Mouse (Mus musculus) layer of hippocampus, adult 6 months (tissue): ENCODE results near the gene Phkg2. TPM values are rescaled to one million over a fixed set of nuclear protein-coding genes. Genes with fewer than 3 reads are reported as not detected.

ENCODE experiments used
- long read RNA-seq, 2 experiments: library from polyadenylated mRNA; unstranded; transcript quantifications; one replicate each; pipeline ENCODE4 v2.0.0; 2019 to 2020
- polyA plus RNA-seq: library from polyadenylated mRNA; unstranded; fragments of <200 nt; fragmentation: Nextera tagmentation; gene quantifications from 2 replicates; pipeline ENCODE4 v1.2.3, GENCODE M21; 2021

Gene Phkg2
- polyA plus RNA-seq: 17.9 and 19.5 TPM in 2 replicates
- long read RNA-seq, experiment 1, transcript Phkg2-201 (10 exons, 1,570 nt): major isoform, 19 of 30 reads
- long read RNA-seq, experiment 1, partial matches to known transcripts: 2 of 30 reads
- long read RNA-seq, experiment 1, other reads (novel, unspliced or antisense): 7 of 30 reads
- long read RNA-seq, experiment 2, transcript Phkg2-202 (9 exons, 1,840 nt): minor isoform, 5 of 102 reads
- long read RNA-seq, experiment 2, transcript Phkg2-201 (10 exons, 1,570 nt): major isoform, 66 of 102 reads
- long read RNA-seq, experiment 2, transcript Phkg2-208 (3 exons, 1,918 nt): minor isoform, 5 of 102 reads
- long read RNA-seq, experiment 2, partial matches to known transcripts: 5 of 102 reads
- long read RNA-seq, experiment 2, other reads (novel, unspliced or antisense): 20 of 102 reads

GRCm38 (mm10) chr7:127572895-127573471 lies at the start of gene Phkg2:
TSS of gene Phkg2 (plus strand) at chr7:127573340.

DNA sequence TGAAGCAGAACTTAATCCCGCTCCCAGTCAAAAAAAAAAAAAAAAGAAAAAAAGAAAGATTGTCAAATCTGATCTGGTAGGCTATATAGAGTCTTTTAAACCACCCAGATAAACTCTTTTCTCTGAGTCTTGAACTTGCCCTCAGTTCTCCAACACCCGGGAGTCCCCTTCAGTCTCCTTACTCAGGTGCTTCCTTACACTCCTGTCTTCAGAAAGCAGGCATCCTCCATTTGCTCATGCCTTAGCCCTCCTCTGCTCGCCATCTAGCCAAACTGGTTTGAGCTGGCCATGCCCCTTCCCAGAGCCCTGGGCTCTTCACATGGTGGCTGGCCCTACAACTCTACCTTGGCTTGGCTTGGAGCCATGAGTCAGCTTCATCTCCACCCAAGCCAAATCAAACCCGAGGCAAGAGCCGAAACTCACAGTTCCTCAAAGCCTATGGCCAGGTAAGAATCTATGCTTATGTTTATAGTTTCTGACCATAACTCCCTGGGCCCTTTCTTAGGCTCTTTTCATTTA lies 11.7 kb upstream of the Phkg2 start, which contains the start of gene Tmem265:
Tmem265 (plus strand) TSS at position 51 of the 519 bp plus-strand sequence.

DNA sequence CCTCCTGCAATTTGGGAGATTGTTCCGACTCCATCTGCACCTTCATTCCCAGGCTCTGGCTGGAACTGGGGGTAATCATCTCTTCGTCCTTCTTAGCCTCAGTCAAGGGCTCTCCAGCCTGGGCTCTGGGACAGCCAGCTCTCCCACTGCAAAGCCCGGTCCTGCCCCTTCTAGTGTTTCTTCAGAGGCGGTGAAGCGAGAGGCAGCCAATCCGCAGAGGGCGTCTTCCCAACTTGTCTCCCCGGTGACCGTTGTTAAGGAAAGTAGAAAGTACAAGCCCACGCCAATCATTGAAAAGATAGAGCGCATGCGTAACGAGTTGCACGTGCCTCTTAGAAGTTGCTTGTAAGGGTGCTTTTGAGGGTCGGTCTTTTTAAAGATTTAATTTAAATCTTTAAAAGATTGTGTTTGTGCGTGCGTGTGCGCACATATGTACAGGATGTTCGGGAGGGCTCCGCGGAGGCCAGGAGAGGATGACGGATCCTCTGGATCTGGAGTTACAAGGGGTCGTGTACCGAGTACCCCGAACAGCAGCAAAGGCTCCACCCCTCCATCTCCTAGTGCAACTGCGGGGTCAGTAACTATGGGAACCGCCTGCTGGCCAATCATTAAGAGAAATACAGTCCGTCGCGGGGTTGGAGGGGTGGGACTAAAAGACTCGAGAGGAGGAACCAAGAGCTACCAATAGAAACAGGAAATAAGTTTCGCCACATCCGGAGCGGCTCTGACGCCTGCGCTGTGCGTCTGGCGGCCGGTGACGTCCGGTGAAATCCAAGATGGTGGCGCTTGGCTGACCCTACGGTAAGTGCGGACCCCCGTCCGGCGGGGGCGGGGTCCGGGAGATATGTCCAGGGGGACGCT lies 15.1 kb downstream of the Phkg2 start, which contains the start of the genes Ccdc189 and Rnf40:
Ccdc189 (minus strand) TSS at position 585 of the 861 bp plus-strand sequence.
Rnf40 (plus strand) TSS at position 757 of the 861 bp plus-strand sequence.

GRCm38 (mm10) chr7:127614891-127615843 lies 42.0 kb downstream of the Phkg2 start, which contains the start of gene Zfp629:
TSS of gene Zfp629 (minus strand) at chr7:127615797.

Other genes starting within 250 kb of the Phkg2 start
- 1.9 and 2.1 TPM in 2 replicates for gene Zfp768, start 227.8 kb upstream of the Phkg2 start, polyA plus RNA-seq
- gene Zfp747, start 197.3 kb upstream of the Phkg2 start, polyA plus RNA-seq: 3.3 and 3.5 TPM in 2 replicates
- 1.6 and 2.0 TPM in 2 replicates for gene 9130019O22Rik, start 186.2 kb upstream of the Phkg2 start, polyA plus RNA-seq
- 3.6 TPM in 2 replicates for gene E430018J23Rik, start 179.7 kb upstream of the Phkg2 start, polyA plus RNA-seq
- gene Zfp764, start 166.5 kb upstream of the Phkg2 start, polyA plus RNA-seq: 2.1 and 3.2 TPM in 2 replicates
- gene Zfp688, start 151.3 kb upstream of the Phkg2 start, polyA plus RNA-seq: 30.1 and 32.4 TPM in 2 replicates
- gene Zfp689, start 124.2 kb upstream of the Phkg2 start, polyA plus RNA-seq: 3.2 TPM in 2 replicates
- gene Prr14, start 113.7 kb upstream of the Phkg2 start, polyA plus RNA-seq: 13.1 and 16.1 TPM in 2 replicates
- 4.1 and 5.4 TPM in 2 replicates for gene Fbrs, start 94.1 kb upstream of the Phkg2 start, polyA plus RNA-seq
- 11.6 and 14.6 TPM in 2 replicates for gene Srcap, start 61.4 kb upstream of the Phkg2 start, polyA plus RNA-seq
- 1.3 and 2.9 TPM in 2 replicates for gene Gm42715, start 53.8 kb upstream of the Phkg2 start, polyA plus RNA-seq
- gene Tmem265, start 11.9 kb upstream of the Phkg2 start, polyA plus RNA-seq: 0.69 TPM in 1 of 2 replicates, not detected in the other
- gene Ccdc189, start 15.3 kb downstream of the Phkg2 start, polyA plus RNA-seq: 14.1 and 19.3 TPM in 2 replicates
- gene Rnf40, start 15.4 kb downstream of the Phkg2 start, polyA plus RNA-seq: 8.5 and 10.1 TPM in 2 replicates
- 2.6 and 3.4 TPM in 2 replicates for gene Zfp629, start 42.5 kb downstream of the Phkg2 start, polyA plus RNA-seq
- 5.1 and 6.0 TPM in 2 replicates for gene Bcl7c, start 135.6 kb downstream of the Phkg2 start, polyA plus RNA-seq
- gene Ctf1, start 139.4 kb downstream of the Phkg2 start, polyA plus RNA-seq: 4.1 and 4.5 TPM in 2 replicates
- 0.08 TPM in 1 of 2 replicates, not detected in the other for gene Ctf2, start 158.8 kb downstream of the Phkg2 start, polyA plus RNA-seq
- gene Fbxl19, start 171.2 kb downstream of the Phkg2 start, polyA plus RNA-seq: 1.0 TPM in 2 replicates
- 31.4 and 32.6 TPM in 2 replicates for gene Orai3, start 196.5 kb downstream of the Phkg2 start, polyA plus RNA-seq
- gene Setd1a, start 203.3 kb downstream of the Phkg2 start, polyA plus RNA-seq: 7.7 and 12.9 TPM in 2 replicates
- not detected in 2 replicates for gene Gm49388, start 212.3 kb downstream of the Phkg2 start, polyA plus RNA-seq
- gene Hsd3b7, start 227.3 kb downstream of the Phkg2 start, polyA plus RNA-seq: 5.9 and 14.2 TPM in 2 replicates